Mouse (Mus musculus) hindbrain, embryonic 10.5 days (tissue): ENCODE measurements around the gene Sh2d1b1. TPM values are rescaled to one million over a fixed set of nuclear protein-coding genes. Genes with fewer than 3 reads are reported as not detected.

Source experiments
- DNase-seq: peaks from one replicate; pipeline ENCODE4 v3.0.0-alpha.2; 2017; ENCODE audit warnings: low spot score
- H3K27ac ChIP-seq: fragments of 300-500 bp; sonication (generic); 2 replicates; pipeline ENCODE4 v1.5.1; 2016; ENCODE audit warnings: mild to moderate bottlenecking, moderate library complexity
- H3K27me3 ChIP-seq: fragments of 300-500 bp; sonication (generic); 2 replicates; pipeline ENCODE4 v1.6.1; 2016; ENCODE audit warnings: mild to moderate bottlenecking; ENCODE audit not compliant: poor library complexity, insufficient read depth, severe bottlenecking
- H3K36me3 ChIP-seq: fragments of 300-500 bp; sonication (generic); 2 replicates; pipeline ENCODE4 v1.6.1; 2016; ENCODE audit warnings: mild to moderate bottlenecking, moderate library complexity
- H3K4me1 ChIP-seq: fragments of 300-500 bp; sonication (generic); replicated peaks from 2 replicates; pipeline ENCODE4 v1.6.1; 2016; ENCODE audit warnings: mild to moderate bottlenecking
- H3K4me3 ChIP-seq: fragments of 300-500 bp; sonication (generic); 2 replicates; pipeline ENCODE4 v1.5.1; 2016; ENCODE audit warnings: mild to moderate bottlenecking, moderate library complexity
- H3K9me3 ChIP-seq: fragments of 300-500 bp; sonication (generic); 2 replicates; pipeline ENCODE4 v1.6.1; 2016; ENCODE audit warnings: mild to moderate bottlenecking, moderate library complexity
- WGBS: fragments of 180-500 bp; shearing (Covaris S2); methylation state at CpG from one replicate; pipeline ENCODE4 v1.1.7; 2016; 5-methylcytosine and 5-hydroxymethylcytosine counted together
- polyA plus RNA-seq: library from polyadenylated mRNA; unstranded; fragments of >200 nt; fragmentation: Nextera tagmentation; extraction: Ambion mirVana; gene quantifications from 2 replicates; pipeline ENCODE4 v1.2.1, GENCODE M21; 2016

The Sh2d1b1 gene
- polyA plus RNA-seq, 1 experiment from 2014 or later = not detected

- peaks cover 25% of the 10 kb centered on the region for H3K4me1 ChIP-seq
- DNase-seq = no peak
- no peak overlapping the region for H3K4me3 ChIP-seq
- H3K27me3 ChIP-seq = no peaks in the 10 kb centered on the region
- H3K9me3 ChIP-seq = no peaks in the 10 kb centered on the region
- H3K27ac ChIP-seq = no peak overlapping the region
- 74% methylated on average over 4 of the region's 4 CpGs for whole genome bisulfite sequencing
- no peaks in the 10 kb centered on the region for H3K36me3 ChIP-seq
These were observed 22.4 kb downstream of the Sh2d1b1 start for GRCm38 (mm10) chr1:170299496-170299895.

GRCm38 (mm10) chr1:170301686-170302085, 24.6 kb downstream of the Sh2d1b1 start:
- H3K27ac ChIP-seq = no peak overlapping the region
- DNase-seq = no peak
- no peaks in the 10 kb centered on the region for H3K27me3 ChIP-seq
- WGBS = 93% methylated on average over 9 of the region's 9 CpGs
- H3K9me3 ChIP-seq = no peaks in the 10 kb centered on the region
- H3K4me1 ChIP-seq = peaks cover 18% of the 10 kb centered on the region
- H3K36me3 ChIP-seq = no peaks in the 10 kb centered on the region
- H3K4me3 ChIP-seq = no peak overlapping the region

GRCm38 (mm10) chr1:170302456-170302855, 25.3 kb downstream of the Sh2d1b1 start:
- no peaks in the 10 kb centered on the region for H3K36me3 ChIP-seq
- 59% methylated on average over 6 of the region's 6 CpGs for WGBS
- H3K4me3 ChIP-seq = no peak overlapping the region
- no peak for DNase-seq
- H3K27me3 ChIP-seq = no peaks in the 10 kb centered on the region
- peaks cover 18% of the 10 kb centered on the region for H3K4me1 ChIP-seq
- no peaks in the 10 kb centered on the region for H3K9me3 ChIP-seq
- peak overlapping the region; percentile 40; the same call in 1 of the 2 replicates for H3K27ac ChIP-seq

GRCm38 (mm10) chr1:170303103-170303502, 26.0 kb downstream of the Sh2d1b1 start:
- Histone ChIP-seq H3K27ac (peak overlapping the region; percentile 29; the same call in 1 of the 2 replicates), H3K4me3 (no peak overlapping the region), H3K4me1 (peaks cover 18% of the 10 kb centered on the region), H3K27me3 (no peaks in the 10 kb centered on the region), H3K36me3 (no peaks in the 10 kb centered on the region), H3K9me3 (no peaks in the 10 kb centered on the region)
- peak; percentile 56 for DNase-seq
- WGBS = 28% methylated on average over 6 of the region's 6 CpGs

- H3K27me3 ChIP-seq = no peaks in the 10 kb centered on the region
- 92% methylated on average over 10 of the region's 10 CpGs for WGBS
- no peak overlapping the region for H3K27ac ChIP-seq
- H3K9me3 ChIP-seq = no peaks in the 10 kb centered on the region
- H3K36me3 ChIP-seq = no peaks in the 10 kb centered on the region
- no peak overlapping the region for H3K4me3 ChIP-seq
- peaks cover 15% of the 10 kb centered on the region for H3K4me1 ChIP-seq
- DNase-seq = no peak
These were observed 27.9 kb downstream of the Sh2d1b1 start for GRCm38 (mm10) chr1:170305002-170305401.

- H3K27ac ChIP-seq = no peak within 1 kb of the TSS
- H3K36me3 ChIP-seq = no peaks in the 10 kb centered on the region
- H3K4me3 ChIP-seq = no peak within 1 kb of the TSS
- no peaks in the 10 kb centered on the region for H3K9me3 ChIP-seq
- peaks cover 15% of the 10 kb centered on the region for H3K4me1 ChIP-seq
- no peaks in the 10 kb centered on the region for H3K27me3 ChIP-seq
- no peak for DNase-seq
- WGBS = 95% methylated on average over 4 of the region's 4 CpGs
These were observed 29.1 kb downstream of the Sh2d1b1 start, which contains the start of gene Gm7694 for GRCm38 (mm10) chr1:170306232-170306631. Gene Gm7694, minus strand, starts transcription at chr1:170306332.

GRCm38 (mm10) chr1:170308503-170308902, 31.4 kb downstream of the Sh2d1b1 start, which contains the start of gene Spata46:
Gene Spata46, plus strand, starts transcription at chr1:170308803.
- DNase-seq = no peak
- Histone ChIP-seq H3K27ac (no peak within 1 kb of the TSS), H3K4me1 (peaks cover 6% of the 10 kb centered on the region; the same call in 1 of the 2 replicates), H3K4me3 (no peak within 1 kb of the TSS), H3K27me3 (no peaks in the 10 kb centered on the region), H3K36me3 (no peaks in the 10 kb centered on the region), H3K9me3 (no peaks in the 10 kb centered on the region)
- WGBS = 94% methylated on average over 4 of the region's 4 CpGs

GRCm38 (mm10) chr1:170311431-170311830, 34.3 kb downstream of the Sh2d1b1 start:
- H3K9me3 ChIP-seq = no peaks in the 10 kb centered on the region

GRCm38 (mm10) chr1:170322046-170322445, 44.9 kb downstream of the Sh2d1b1 start:
- H3K9me3 ChIP-seq = no peaks in the 10 kb centered on the region
- WGBS = 92% methylated on average over 2 of the region's 2 CpGs
- no peak for DNase-seq
- H3K4me3 ChIP-seq = no peak overlapping the region
- no peak overlapping the region for H3K27ac ChIP-seq
- H3K27me3 ChIP-seq = no peaks in the 10 kb centered on the region
- H3K36me3 ChIP-seq = 0 out of 2 replicates have a peak, but pooled peaks cover 5% of the 10 kb centered on the region
- H3K4me1 ChIP-seq = no peaks in the 10 kb centered on the region

More at GRCm38 (mm10) chr1:170311431-170311830, 34.3 kb downstream of the Sh2d1b1 start:
- Histone ChIP-seq H3K4me3 (no peak overlapping the region), H3K4me1 (peaks cover 4% of the 10 kb centered on the region; the same call in 1 of the 2 replicates), H3K27ac (no peak overlapping the region), H3K36me3 (no peaks in the 10 kb centered on the region), H3K27me3 (no peaks in the 10 kb centered on the region)
- no peak for DNase-seq
- WGBS = 77% methylated on average over 6 of the region's 6 CpGs

GRCm38 (mm10) chr1:170323001-170323400, 45.9 kb downstream of the Sh2d1b1 start:
- H3K9me3 ChIP-seq = no peaks in the 10 kb centered on the region
- no peaks in the 10 kb centered on the region for H3K27me3 ChIP-seq
- H3K4me1 ChIP-seq = no peaks in the 10 kb centered on the region
- H3K36me3 ChIP-seq = 0 out of 2 replicates have a peak, but pooled peaks cover 5% of the 10 kb centered on the region
- H3K27ac ChIP-seq = no peak overlapping the region
- 93% methylated on average over 10 of the region's 10 CpGs for WGBS
- no peak for DNase-seq
- H3K4me3 ChIP-seq = no peak overlapping the region

- H3K27ac ChIP-seq = no peak overlapping the region
- no peaks in the 10 kb centered on the region; the same call in 1 of the 2 replicates for H3K36me3 ChIP-seq
- H3K27me3 ChIP-seq = no peaks in the 10 kb centered on the region
- 93% methylated on average over 1 of the region's 1 CpGs for WGBS
- no peak for DNase-seq
- H3K4me1 ChIP-seq = no peaks in the 10 kb centered on the region
- no peak overlapping the region for H3K4me3 ChIP-seq
- H3K9me3 ChIP-seq = no peaks in the 10 kb centered on the region
These were observed 47.2 kb downstream of the Sh2d1b1 start for GRCm38 (mm10) chr1:170324312-170324711.

GRCm38 (mm10) chr1:170325277-170325676, 48.2 kb downstream of the Sh2d1b1 start:
- Histone ChIP-seq H3K4me3 (no peak overlapping the region), H3K27me3 (no peaks in the 10 kb centered on the region), H3K4me1 (no peaks in the 10 kb centered on the region), H3K36me3 (no peaks in the 10 kb centered on the region; the same call in 1 of the 2 replicates), H3K27ac (no peak overlapping the region), H3K9me3 (no peaks in the 10 kb centered on the region)
- WGBS = 93% methylated on average over 4 of the region's 4 CpGs
- no peak for DNase-seq

GRCm38 (mm10) chr1:170331926-170332325, 54.8 kb downstream of the Sh2d1b1 start:
- H3K9me3 ChIP-seq = no peaks in the 10 kb centered on the region
- H3K4me3 ChIP-seq = no peak overlapping the region
- H3K36me3 ChIP-seq = no peaks in the 10 kb centered on the region; the same call in 1 of the 2 replicates
- 75% methylated on average over 6 of the region's 6 CpGs for WGBS
- H3K27ac ChIP-seq = no peak overlapping the region
- no peaks in the 10 kb centered on the region for H3K27me3 ChIP-seq
- H3K4me1 ChIP-seq = 0 out of 2 replicates have a peak, but pooled peaks cover 3% of the 10 kb centered on the region
- no peak for DNase-seq
